Mouse (Mus musculus) heart, adult 18-20 months (tissue): ENCODE results near the gene Nfkbib. TPM values are rescaled to one million over a fixed set of nuclear protein-coding genes. Genes with fewer than 3 reads are reported as not detected.

Experiments used
- DNase-seq, 2 experiments: peaks; one replicate each; pipeline ENCODE4 v3.0.0; 2021 to 2022; ENCODE audit warnings: mixed read lengths in 1 of 2
- total RNA-seq, 2 experiments: library from RNA; stranded (reverse); gene quantifications; 2 replicates each; pipeline ENCODE4 v1.2.3; 2021

Gene Nfkbib
- total RNA-seq, 2 experiments from 2014 or later = 25.8 to 26.8 TPM

DNA sequence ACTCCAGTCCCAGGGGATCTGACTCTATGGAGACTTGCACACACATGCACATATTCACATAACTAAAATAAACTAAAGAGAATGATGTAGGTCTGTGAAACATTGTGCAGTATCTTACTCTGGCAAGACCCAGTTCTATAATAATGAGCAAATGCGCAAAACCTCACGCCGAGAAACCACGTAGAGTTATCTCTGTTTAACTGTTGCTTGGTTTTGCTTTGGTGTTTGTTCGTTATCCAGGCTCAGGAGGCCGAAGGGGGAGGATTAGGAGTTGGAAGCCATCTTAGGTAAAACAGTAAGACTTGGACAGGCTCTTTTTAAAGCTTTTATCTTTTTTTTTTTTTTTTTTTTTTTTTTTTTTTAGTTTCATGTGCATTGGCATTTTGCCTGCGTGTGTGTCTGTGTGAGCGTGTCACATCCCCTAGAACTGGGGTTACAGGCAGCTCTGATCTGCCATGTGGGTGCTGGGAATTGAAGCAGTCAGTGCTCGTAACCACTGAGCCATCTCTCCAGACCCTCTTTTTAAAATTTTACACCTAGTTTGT is 2.2 kb upstream of the Nfkbib start:
- DNase-seq = no peak

DNA sequence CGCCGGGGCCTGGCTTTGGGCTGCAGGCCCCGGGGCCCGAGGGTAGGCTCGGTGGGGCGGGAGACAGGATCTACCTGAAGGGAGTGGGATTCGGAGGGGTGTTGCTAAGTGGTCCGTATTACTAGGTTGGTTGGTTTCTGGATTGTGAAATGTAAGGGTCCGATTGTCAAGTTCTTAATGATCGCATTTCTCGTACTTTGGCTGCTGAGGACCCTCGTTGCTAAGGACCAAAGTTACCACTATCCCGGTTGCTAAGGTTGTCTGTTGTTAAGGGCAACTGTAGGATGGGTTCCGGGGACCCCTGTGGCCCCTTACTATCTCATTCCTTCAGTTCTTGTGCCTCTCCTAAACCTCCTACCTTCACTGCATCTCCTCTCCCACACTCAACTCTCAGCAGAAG is 402 bp downstream of the Nfkbib start:
- DNase-seq = no peak

DNA sequence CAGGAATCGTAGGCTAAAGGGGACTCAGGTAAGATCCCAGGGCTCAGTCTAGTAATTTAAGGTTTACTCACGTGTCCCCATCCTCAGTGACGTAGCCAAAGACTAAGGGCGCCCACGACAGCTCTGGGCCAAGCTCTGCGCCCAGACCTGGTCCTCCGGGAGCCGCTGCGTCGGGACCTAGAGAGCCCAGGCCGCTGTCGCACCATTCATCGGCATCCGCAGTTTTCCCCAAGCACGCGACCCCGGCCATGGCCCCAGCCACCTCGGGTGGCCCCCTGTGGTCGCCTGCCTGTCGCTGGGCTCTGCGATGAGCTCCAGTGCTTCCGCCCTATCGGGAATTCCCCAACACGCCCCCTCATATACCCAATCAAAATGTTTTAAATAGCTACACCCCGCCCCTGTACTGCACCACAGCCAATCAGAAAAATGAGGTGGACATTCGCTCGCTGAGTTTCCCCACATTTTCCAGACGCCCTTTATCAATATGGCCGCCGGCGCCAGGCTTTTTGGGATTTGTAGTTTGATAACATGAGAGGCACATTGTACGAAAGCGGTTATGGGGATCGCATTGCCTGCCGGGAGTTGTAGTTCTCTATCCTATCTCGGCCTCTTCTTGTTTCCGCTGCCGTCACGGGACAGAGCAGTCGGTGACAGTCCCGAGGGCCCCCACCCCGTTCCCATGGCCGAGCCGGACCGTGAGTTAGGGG is 986 bp downstream of the Nfkbib start, which contains the start of gene Sirt2:
Gene Sirt2, plus strand, starts transcription at position 563 of the 707 bp plus-strand sequence.
- DNase-seq = peak; percentile 98 to 99

DNA sequence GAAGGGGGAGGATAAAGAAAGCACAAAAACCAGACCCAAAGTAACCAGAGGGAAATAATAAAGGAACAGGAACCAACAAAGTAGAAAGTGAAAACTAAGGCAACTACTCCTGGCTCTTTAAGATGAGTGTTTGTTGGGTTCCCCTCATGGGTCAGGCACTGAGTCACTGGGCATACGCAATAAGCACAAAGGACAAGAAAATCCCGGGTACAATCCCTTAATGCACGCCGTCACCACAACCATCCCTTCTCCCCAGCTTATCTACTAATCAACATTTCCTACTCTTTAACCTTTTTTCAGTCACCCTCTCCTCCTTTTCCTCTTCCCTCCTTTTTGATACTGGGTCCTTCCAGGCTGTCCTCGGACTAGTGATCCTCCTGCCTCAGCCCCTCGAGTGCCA is 2.1 kb downstream of the Nfkbib start:
- no peak for DNase-seq

DNA sequence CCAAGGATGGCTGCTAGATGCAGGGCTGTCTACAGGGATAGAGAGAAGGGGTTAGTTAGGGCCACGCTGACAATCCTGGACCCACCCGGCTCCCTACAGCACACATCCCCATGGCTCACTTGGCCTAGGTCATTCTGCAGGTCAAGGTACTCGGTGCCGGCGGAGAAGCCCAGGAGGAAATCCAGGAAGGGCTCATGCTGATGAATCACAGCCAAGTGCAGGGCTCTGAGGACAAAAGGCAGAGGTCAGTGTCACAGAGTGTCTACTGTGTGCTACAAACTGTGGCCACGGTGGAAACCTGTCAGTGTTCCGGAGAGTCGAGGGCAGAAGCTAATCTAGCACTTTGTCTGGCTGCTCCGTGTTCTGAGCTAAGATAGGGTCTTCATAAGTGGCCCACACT is 5.4 kb downstream of the Nfkbib start:
- DNase-seq = no peak

DNA sequence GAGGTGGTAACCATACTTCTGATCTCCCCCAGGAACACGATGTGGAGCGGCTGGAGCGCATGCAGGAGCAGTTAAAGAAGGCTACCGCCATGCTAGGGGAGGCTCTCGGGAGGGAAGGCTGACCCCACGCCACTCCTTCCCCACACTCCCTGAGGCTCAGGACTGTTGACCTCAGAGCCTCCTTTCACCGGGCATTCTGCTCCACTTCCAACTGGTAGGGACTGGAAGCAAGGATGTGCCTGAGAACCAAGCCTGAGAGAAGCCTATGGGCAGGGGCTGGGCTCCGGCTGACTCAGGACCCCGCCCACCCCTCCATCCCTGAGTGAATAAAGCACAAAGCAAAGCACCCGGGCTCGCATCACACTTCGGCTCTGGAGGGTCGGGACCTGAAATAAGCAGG is 8.7 kb downstream of the Nfkbib start:
- DNase-seq = no peak

DNA sequence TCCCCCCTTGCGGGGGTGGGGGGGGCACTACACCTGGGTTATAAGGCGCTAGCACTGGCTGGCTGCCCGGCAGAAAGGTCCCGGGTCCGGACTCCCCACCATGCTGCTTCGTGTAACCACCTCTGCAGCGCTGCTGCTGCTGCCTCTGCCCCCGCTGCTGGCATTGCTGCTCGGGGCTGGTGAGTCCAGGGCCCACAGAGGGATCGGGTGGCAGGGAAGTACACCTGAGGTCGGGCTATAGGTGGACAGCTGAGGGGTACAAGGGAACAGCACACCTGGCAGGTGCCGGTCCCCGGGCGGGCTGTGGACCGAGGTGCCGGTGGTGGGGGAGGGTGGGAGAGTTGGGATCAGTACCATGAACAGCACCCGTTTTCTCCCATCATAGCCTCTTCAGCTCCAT is 11.2 kb downstream of the Nfkbib start, which contains the start of gene Ccer2:
Gene Ccer2, plus strand, starts transcription at position 96 of the 400 bp plus-strand sequence.
- DNase-seq = no peak

DNA sequence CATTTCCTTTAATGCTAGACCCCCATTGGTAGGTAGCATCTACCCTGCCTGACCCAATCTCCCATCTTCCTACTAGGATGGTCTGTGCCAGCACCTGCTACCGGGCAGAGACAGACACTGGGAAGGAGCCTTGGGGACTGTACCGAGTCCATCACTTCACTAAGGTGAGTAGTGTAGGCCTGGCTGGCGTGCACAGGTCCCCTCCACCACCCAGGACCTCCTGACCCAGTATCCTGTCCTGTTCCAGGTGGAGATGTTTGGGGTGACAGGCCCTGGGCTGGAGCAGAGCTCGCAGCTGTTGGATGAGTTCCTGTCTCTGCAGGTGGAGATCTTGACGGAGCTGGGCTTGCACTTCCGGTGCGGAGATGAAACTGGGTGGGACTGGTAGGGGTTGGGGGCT is 17.4 kb downstream of the Nfkbib start:
- no peak for DNase-seq

DNA sequence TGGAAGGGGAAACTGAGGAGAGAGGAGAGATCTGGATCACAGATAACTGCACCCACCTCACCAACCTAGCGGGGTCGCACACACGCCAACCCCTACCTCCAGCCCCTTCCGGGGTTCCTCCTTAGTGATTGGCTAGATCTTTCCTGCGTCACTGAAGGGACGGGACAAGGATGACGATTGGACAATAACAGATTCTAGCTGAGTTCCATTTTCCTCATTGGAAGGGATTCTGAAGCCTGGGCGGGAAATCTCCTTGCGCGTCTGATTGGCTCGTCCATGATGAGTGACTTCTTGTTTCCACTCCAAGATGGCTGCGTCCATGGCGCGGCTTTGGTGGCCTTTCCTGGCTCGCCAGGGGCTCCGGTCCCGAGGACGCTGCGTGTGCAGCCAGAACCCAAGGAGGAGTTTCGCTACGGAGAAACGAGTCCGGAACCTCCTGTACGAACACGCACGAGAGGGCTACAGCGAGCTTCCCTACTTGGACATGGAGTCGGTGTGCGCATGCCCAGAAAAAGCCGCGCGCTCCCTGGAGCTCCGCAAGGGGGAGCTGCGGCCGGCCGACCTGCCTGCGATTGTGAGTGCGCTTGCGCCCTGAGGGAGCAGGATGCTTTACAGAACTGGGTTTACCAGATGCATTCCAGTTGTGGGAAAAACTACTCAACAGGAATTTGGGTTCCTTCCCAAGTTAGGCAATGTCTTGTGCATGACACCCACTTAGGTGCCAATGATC is 25.4 kb downstream of the Nfkbib start, which contains the start of the genes Mrps12 and Sars2:
Gene Mrps12, minus strand, starts transcription at position 112 of the 730 bp plus-strand sequence.
Gene Sars2, plus strand, starts transcription at position 284 of the 730 bp plus-strand sequence.
- DNase-seq = peak; percentile 97 to 98

DNA sequence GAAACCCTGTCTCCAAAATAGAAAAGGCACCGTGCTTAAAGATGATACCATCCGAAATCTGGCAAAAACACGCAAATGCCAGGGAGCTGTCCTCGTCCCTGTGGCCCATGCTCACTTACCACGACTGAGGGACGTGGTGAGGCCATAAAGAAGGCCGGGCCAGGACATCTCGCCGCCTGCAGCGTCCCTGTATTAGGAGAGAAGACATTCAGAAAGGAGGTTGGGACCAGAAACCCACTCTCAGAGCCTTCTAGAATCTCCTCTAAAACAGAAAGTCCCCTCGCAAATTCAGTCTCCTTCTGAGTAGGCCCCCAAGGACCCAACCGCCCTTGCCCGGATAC is 26.0 kb downstream of the Nfkbib start:
- DNase-seq = no peak

DNA sequence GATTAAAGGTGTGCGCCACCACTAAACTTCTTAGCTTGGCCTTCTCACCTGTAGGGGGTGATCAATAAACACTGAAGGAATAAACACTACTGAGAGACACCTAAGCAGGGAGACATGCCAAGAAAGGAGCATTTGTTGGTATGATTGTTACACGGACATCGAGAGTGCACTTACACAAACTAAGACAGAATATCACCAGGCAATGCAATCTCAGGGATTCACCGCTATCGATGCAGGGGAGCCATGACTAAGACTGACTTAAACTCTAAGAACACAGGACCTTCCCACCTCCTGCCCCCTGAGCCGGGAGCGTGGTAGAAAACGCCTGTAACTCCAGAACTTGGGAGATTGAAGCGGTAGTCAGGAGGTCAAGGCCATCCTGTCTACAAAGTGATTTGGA is 26.4 kb downstream of the Nfkbib start:
- DNase-seq = no peak

DNA sequence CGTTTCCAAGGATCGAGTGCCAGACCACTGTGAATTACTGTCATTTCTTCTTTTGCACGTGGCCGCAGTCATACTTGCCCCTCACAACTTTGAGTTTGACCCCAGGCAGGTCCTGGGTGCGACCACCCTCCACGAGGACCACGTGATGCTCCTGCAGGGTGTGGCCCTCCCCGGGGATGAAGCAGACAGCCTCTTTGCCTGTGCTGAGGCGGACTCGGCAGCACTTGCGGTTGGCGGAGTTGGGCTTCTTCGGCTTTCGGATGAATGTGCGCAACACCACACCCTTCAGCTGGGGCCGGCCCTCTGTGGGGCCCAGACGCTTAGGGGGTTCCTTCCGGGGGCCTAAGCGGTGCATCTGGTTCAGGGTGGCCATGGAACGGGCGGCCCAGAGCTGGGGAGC is 27.5 kb downstream of the Nfkbib start:
- no peak for DNase-seq

DNA sequence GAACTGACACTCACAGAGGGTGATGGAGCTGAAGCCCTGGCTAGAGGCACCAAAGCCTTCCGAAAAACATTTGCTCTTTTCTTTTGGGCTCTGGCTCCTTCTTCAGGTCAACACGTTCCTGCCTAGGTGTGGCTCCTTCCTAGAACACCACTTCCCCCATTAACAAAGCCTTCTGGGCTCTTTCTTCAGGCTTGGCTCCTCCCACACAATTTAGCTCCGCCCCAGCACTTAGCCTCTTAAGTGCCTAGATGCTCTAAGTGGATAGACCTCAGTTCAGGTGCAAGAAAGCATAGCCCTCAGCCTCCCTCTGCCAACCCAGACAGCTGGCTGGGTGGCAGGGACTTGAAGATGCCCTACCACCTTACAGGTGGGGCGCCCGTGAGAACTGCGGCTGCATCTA is 31.6 kb downstream of the Nfkbib start:
- no peak for DNase-seq

DNA sequence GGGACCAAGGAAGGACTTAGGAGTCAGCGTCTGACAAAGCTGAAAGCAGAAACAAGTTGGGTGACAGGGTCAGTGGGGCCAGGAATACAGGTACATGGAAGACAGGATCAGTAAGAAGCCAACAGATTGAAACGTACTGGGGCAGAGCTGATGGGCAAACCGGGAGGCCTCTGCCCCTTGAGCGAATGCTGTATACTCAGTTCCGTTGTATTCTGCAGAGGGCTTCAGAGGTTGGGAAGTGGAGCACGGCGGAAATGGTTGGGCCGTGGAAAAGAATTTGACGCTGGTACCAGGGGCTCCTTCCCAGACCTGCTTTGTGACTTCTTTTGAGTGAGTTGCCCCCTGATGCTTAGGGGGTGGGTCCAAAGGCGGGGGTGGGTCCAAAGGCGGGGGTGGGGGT is 34.1 kb downstream of the Nfkbib start:
- DNase-seq = no peak

DNA sequence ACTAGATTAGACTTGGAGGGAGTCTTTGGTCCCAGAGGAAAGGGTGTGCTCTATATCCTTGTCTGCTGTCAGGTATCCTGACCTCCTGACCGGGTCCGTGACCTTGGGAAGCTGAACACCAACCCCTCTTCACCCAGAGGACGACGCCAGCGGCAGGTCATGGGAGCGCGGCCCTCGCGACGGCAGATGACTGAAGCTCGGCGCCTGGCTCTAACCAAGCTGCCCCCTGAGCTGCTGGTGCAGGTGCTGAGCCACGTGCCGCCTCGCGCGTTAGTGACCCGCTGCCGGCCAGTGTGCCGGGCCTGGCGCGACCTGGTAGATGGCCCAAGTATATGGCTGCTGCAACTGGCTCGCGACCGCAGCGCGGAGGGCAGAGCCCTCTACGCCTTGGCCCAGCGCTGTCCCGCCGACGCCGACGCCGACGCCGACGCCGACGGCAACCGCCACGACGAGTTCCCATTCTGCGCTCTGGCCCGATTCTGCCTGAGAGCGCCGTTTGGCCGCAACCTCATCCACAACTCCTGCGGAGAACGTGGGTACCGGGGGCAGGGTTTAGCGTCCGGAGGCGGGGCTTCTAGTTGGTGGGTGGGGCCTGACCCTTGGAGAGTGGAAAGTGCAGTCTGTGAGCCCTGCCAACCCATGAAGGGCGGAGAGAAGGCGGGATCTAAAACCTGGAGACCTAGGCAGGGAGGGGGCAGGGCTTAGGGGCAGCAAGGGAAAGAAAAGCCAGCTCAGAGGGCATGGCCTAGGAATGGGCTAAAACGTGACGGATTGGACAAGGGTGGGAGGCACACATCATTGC is 34.8 kb downstream of the Nfkbib start:
- peak; percentile 75 to 78 for DNase-seq

DNA sequence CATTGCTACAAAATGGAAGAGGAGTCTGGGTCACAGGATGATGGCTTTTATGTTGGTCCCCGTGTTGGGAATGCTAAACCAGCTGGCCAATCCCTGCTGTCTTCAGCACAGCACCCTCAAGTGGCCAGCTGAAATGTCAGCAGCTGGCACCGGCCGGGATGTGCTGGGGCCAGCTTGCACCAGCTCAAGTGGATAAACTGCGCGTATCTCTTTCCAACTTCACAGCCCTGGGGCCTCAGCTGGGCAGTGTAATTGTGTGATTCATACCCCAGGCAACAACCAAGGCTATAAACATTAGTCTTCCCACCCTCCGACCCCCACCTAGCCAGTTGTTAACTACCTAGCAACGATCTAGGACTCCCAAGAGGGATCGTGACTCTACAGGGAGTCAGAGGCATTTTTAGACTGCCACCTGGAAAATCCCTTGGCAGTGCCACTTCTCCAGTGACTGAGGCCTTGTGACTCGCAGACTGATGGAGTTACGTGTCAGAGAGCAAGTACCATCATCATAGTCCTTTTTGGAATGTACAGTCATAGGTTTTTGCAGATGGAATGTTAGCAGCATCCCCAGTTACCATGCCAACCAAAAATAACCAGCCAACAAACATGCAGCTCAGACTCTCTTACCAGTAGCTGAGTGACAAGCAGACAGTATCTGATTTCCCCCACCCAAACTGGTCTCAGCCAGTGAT is 39.5 kb downstream of the Nfkbib start:
- no peak for DNase-seq

DNA sequence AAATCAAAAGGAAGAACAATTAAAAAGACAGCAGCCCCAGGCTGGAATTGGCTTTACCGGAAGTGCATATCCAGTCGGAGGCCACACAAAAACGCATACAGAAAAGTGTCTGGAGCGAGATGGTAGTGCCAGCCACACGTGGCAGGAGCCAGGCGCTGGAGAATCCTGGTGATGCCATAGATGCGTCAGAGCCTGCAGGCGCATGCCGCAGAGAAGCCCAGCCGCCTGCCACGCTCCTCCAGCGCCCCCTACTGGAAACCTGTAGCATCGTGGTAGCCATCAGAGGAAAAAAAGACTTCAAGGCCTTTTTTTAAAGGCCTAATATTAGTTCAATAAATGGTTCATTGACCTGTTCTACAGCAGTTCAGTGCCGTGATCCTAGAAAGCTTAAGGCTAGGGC is 40.7 kb downstream of the Nfkbib start:
- DNase-seq = peak; percentile 56 to 76

DNA sequence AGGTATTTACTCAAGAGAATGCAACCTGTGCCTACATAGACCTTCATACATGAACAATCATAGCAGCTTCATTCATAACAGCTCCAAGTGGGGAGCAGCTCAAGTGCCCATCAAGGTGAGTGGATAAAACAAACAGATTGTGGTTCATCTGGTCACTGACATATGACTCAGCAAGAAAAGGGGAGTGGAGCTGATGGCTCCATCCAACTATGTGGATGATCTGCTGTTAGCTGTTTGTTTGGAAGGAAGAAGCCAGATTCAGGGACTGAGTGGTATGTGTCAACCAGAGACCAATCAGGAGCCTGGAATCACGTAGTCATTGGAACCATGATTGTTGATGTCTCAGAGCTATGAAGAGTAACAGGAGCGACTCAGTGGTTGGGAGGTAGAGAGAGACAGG is 42.7 kb downstream of the Nfkbib start:
- DNase-seq = no peak

DNA sequence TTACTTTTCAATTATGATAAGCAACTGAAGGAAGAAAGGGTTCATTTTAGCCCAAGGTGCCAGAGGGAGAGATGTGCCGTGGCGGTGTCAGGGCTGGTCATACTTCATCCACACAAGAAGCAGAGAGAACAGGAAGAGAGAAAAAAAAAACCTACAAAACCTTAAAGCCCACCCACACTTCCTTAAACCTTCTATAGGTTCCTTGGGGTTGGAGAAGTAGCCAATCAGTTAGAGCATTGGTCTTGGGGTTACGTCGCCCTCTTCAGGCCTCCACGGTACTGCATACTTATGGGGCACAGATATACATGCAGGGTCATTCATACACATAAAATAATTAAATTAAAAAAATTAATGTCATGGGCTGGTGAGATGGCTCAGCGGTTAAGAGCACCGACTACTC is 45.2 kb downstream of the Nfkbib start:
- no peak for DNase-seq

DNA sequence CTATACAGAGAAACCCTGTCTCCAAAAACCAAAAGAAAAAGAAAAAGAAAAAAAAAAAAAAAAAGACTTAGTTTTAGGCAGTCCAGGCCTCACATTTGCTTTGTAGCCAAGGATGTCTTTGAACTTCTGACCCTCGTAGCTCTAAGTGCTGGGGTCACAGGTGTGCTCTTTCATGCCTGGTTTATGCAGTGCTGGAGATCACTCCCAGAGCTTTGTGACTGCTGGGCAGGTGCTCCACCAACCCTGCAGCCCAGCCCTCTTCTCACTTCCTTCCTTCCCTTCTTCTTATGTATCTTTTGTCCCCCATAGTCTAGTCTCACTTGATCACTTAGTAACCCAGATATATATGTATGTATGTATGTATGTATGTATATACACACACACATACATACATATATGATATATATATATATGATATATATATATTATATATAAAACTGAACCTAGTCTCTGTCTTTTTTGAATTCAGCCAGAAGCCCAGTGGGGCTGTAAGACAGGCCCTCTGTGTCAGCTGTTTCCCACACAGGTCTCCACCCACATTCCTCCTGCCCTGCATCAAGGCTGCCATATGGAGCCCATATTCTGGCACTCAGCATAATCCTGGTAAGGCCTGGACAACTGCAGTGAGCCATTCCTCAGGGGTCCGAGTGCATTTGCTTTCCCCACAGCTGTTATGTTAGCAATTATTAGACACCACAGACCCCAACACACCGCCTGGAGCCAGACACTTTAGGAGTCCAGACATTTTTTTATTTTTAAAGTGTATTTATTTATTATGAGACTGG is 46.4 kb downstream of the Nfkbib start:
- DNase-seq = no peak

DNA sequence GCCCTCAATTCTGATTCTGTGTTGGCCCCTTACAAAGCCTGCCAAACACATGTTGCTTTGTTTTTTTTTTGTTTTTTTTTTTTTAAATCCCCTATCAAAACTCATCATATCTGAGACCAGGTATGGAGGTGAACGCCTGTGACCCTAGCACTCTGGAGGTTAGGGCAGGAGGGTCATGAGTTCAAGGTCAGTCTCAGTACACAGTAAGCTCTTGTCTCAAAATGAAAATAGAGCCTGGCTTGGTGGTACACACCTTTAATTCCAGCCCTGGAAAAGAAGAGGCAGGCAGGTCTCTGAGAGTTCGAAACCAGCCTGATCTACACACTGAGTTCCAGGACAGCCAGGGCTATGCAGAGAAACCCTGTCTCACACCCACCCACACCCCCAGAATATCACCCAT is 47.7 kb downstream of the Nfkbib start:
- DNase-seq = no peak
